Mouse (Mus musculus): ENCODE measurements around the gene Mast4.

GRCm38 (mm10) chr13:103210746-103211145 lies 123.6 kb downstream of the Mast4 start:
- TF ChIP-seq CTCF (IDR thresholded peaks at IDR 0.05; ENCODE audit: control insufficient read depth, insufficient read depth, insufficient read length) (no peak), MYOD1 (IDR thresholded peaks at IDR 0.05; ENCODE audit: control insufficient read depth, insufficient read length, low read depth) (no peak), MAX (IDR thresholded peaks at IDR 0.05) (no peak)

Data from C2C12 (cell line).